Mouse (Mus musculus): Measurements from ENCODE around the gene 1110025L11Rik. TPM values are rescaled to one million over a fixed set of nuclear protein-coding genes. Genes with fewer than 3 reads are reported as not detected.
"Not testable (repeated sequence)": the region's sequence is repeated elsewhere in the genome, so short reads cannot be mapped to it uniquely, and the experiment has no call there.

The 1110025L11Rik gene
- polyA plus RNA-seq (2015; fragmentation: Nextera tagmentation; extraction: Ambion mirVana), result not detected in 2 replicates

DNA sequence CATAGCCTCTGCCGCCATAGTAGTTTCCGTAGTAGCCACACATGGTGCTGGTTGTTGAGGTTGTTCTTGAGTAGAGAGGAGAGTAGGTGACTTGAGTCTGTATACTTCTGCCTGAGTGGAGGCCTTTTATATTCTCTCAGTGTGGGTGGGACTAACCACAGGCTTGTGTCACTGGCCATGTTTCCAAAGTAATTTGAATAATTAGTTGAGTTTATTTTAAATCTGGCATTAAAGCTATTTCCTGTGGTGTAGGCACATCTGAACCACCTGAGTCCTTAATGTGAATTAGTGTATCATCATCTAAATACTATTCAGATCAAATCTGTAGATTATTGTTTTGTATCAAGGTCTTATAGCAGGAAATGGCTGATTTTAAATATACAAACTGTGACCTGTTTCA, at the start of gene 1110025L11Rik:
Gene 1110025L11Rik, minus strand, starts transcription at position 101 of the 400 bp plus-strand sequence.
- H3K4me1 ChIP-seq (replicated peaks; ENCODE audit: control insufficient read depth, insufficient read depth, low read length); H3K27ac ChIP-seq (ENCODE audit: low read depth, low read length); H3K9me3 ChIP-seq (ENCODE audit: control insufficient read depth); H3K36me3 ChIP-seq (ENCODE audit: control insufficient read depth, insufficient read depth); H3K4me3 ChIP-seq (ENCODE audit: low read depth, low read length); H3K9ac ChIP-seq (ENCODE audit: low read depth, low read length); ATAC-seq; H3K27me3 ChIP-seq (replicated peaks; ENCODE audit: control insufficient read depth, insufficient read depth, low read length); H3K4me2 ChIP-seq (replicated peaks; ENCODE audit: low read depth): not testable (repeated sequence)
- WGBS, result no CpG with 5 or more reads among the region's 2 CpGs

DNA sequence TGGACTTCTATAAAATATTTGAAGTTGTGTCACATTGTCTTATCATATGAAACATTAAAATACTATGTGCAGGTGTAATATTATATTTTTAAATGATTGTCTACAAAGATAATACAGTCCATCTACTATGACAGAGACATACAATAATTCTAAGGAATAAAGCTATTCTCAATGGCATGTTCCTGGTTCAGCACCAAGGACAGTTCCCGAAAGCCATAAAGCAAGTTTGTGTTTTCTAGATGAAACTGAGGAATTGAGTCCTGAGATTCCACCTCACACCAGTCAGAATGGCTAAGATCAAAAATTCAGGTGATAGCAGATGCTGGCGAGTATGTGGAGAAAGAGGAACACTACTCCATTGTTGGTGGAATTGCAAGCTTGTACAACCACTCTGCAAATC, 7.2 kb upstream of the 1110025L11Rik start:
- H3K4me1 ChIP-seq (replicated peaks; ENCODE audit: control insufficient read depth, insufficient read depth, low read length); H3K9me3 ChIP-seq (ENCODE audit: control insufficient read depth); H3K36me3 ChIP-seq (ENCODE audit: control insufficient read depth, insufficient read depth); H3K4me2 ChIP-seq (replicated peaks; ENCODE audit: low read depth); H3K4me3 ChIP-seq (ENCODE audit: low read depth, low read length); H3K27ac ChIP-seq (ENCODE audit: low read depth, low read length); H3K9ac ChIP-seq (ENCODE audit: low read depth, low read length); H3K27me3 ChIP-seq (replicated peaks; ENCODE audit: control insufficient read depth, insufficient read depth, low read length); ATAC-seq: not testable (repeated sequence)
- WGBS, result 72% methylated on average over 2 of the region's 2 CpGs

DNA sequence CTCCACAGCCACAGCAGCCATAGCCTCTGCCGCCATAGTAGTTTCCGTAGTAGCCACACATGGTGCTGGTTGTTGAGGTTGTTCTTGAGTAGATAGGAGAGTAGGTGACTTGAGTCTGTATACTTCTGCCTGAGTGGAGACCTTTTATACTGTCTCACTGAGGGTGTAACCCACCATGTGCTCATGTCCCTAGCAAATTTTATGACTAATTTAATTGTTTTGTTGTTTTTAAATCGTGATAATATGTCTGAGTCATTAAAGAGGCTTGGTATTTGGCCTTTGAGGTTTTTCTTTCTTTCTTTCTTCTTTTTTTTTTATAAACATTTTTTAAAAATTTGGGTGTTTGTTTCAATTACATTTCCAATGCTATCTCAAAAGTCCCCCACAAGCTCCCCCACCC, 16.0 kb downstream of the 1110025L11Rik start, which contains the start of gene Krtap6-5:
Gene Krtap6-5, minus strand, starts transcription at position 101 of the 400 bp plus-strand sequence.
- no peak for TF ChIP-seq CTCF (IDR thresholded peaks at IDR 0.05; ENCODE audit: low read depth)
- WGBS, result 77% methylated on average over 3 of the region's 3 CpGs
- Histone ChIP-seq H3K4me3 (ENCODE audit: low read depth, low read length) (no peak within 1 kb of the TSS), H3K27ac (ENCODE audit: low read depth, low read length) (no peak within 1 kb of the TSS), H3K36me3 (ENCODE audit: control insufficient read depth, insufficient read depth) (no peaks in the 10 kb centered on the region), H3K9ac (ENCODE audit: low read depth, low read length) (no peak within 1 kb of the TSS), H3K27me3 (replicated peaks; ENCODE audit: control insufficient read depth, insufficient read depth, low read length) (no peaks in the 10 kb centered on the region), H3K4me2 (replicated peaks; ENCODE audit: low read depth) (no peak within 1 kb of the TSS), H3K4me1 (replicated peaks; ENCODE audit: control insufficient read depth, insufficient read depth, low read length) (no peaks in the 10 kb centered on the region), H3K9me3 (ENCODE audit: control insufficient read depth) (no peaks in the 10 kb centered on the region)
- no peak for ATAC-seq

- not testable (repeated sequence) for H3K9me3 ChIP-seq (ENCODE audit: control insufficient read depth); H3K4me3 ChIP-seq (ENCODE audit: low read depth, low read length); ATAC-seq; H3K36me3 ChIP-seq (ENCODE audit: control insufficient read depth, insufficient read depth); H3K27ac ChIP-seq (ENCODE audit: low read depth, low read length); H3K27me3 ChIP-seq (replicated peaks; ENCODE audit: control insufficient read depth, insufficient read depth, low read length); H3K4me2 ChIP-seq (replicated peaks; ENCODE audit: low read depth); H3K9ac ChIP-seq (ENCODE audit: low read depth, low read length); H3K4me1 ChIP-seq (replicated peaks; ENCODE audit: control insufficient read depth, insufficient read depth, low read length)
- WGBS, result 89% methylated on average over 2 of the region's 4 CpGs
Measured at GRCm38 (mm10) chr16:89041372-89041771, 22.4 kb downstream of the 1110025L11Rik start, which contains the start of gene Gm10228. Gene Gm10228, minus strand, starts transcription at chr16:89041472.

GRCm38 (mm10) chr16:89031399-89031798, 32.4 kb downstream of the 1110025L11Rik start, which contains the start of gene Krtap6-1:
Gene Krtap6-1, plus strand, starts transcription at chr16:89031699.
- H3K4me3 ChIP-seq (ENCODE audit: low read depth, low read length); H3K27me3 ChIP-seq (replicated peaks; ENCODE audit: control insufficient read depth, insufficient read depth, low read length); H3K9me3 ChIP-seq (ENCODE audit: control insufficient read depth); H3K4me2 ChIP-seq (replicated peaks; ENCODE audit: low read depth); H3K36me3 ChIP-seq (ENCODE audit: control insufficient read depth, insufficient read depth); H3K27ac ChIP-seq (ENCODE audit: low read depth, low read length); H3K9ac ChIP-seq (ENCODE audit: low read depth, low read length); H3K4me1 ChIP-seq (replicated peaks; ENCODE audit: control insufficient read depth, insufficient read depth, low read length); ATAC-seq: not testable (repeated sequence)
- 96% methylated on average over 3 of the region's 3 CpGs for WGBS

DNA sequence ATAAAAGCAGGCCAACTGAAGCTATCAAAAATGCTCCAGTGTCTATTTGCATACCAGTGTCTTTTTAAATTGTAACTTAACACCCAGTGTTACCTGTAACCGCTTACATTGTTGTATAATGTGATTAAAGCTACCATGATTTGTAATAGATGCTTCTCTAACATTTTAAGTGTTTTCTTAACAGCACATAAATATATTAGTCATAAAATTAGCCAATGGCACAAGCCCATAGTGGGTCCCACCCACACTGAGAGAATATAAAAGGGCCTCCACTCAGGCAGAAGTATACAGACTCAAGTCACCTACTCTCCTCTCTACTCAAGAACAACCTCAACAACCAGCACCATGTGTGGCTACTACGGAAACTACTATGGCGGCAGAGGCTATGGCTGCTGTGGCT, 48.8 kb downstream of the 1110025L11Rik start, which contains the start of gene Gm10229:
Gene Gm10229, plus strand, starts transcription at position 301 of the 400 bp plus-strand sequence.
- H3K27me3 ChIP-seq (replicated peaks; ENCODE audit: control insufficient read depth, insufficient read depth, low read length); ATAC-seq; H3K4me3 ChIP-seq (ENCODE audit: low read depth, low read length); H3K4me1 ChIP-seq (replicated peaks; ENCODE audit: control insufficient read depth, insufficient read depth, low read length); H3K9ac ChIP-seq (ENCODE audit: low read depth, low read length); H3K4me2 ChIP-seq (replicated peaks; ENCODE audit: low read depth); H3K9me3 ChIP-seq (ENCODE audit: control insufficient read depth); H3K36me3 ChIP-seq (ENCODE audit: control insufficient read depth, insufficient read depth); H3K27ac ChIP-seq (ENCODE audit: low read depth, low read length): not testable (repeated sequence)
- 90% methylated on average over 1 of the region's 3 CpGs for WGBS

DNA sequence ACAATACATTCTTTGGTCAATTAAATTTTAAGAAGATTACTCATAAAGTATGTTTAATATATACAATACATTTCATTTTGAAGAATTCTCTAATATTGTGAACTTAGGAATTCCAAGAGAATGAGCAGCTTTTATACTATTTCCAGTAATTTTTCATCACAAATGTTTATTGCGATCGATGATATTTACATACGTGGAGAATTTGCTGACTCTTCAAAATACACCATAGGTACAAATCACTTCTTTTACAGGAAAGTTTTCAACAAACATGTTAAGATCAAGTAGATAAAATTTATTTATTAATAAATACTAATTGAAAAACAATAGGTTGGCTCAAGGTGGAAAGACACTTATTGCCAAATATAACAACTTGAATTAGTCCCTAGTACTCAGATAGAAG, 49.8 kb downstream of the 1110025L11Rik start:
- no peak for TF ChIP-seq CTCF (IDR thresholded peaks at IDR 0.05; ENCODE audit: low read depth)
- WGBS, result 95% methylated on average over 3 of the region's 3 CpGs
- ATAC-seq, result no peak
- Histone ChIP-seq H3K4me1 (replicated peaks; ENCODE audit: control insufficient read depth, insufficient read depth, low read length) (no peaks in the 10 kb centered on the region), H3K27me3 (replicated peaks; ENCODE audit: control insufficient read depth, insufficient read depth, low read length) (no peaks in the 10 kb centered on the region), H3K9me3 (ENCODE audit: control insufficient read depth) (no peaks in the 10 kb centered on the region), H3K9ac (ENCODE audit: low read depth, low read length) (no peak overlapping the region), H3K36me3 (ENCODE audit: control insufficient read depth, insufficient read depth) (no peaks in the 10 kb centered on the region), H3K27ac (ENCODE audit: low read depth, low read length) (no peak overlapping the region), H3K4me3 (ENCODE audit: low read depth, low read length) (no peak overlapping the region), H3K4me2 (replicated peaks; ENCODE audit: low read depth) (no peak overlapping the region)

Other genes starting within 250 kb of the 1110025L11Rik start
- not detected in 2 replicates for gene Krtap15, start 243.8 kb downstream of the 1110025L11Rik start, polyA plus RNA-seq (2015; fragmentation: Nextera tagmentation; extraction: Ambion mirVana)
- gene Krtap14, start 237.9 kb downstream of the 1110025L11Rik start, polyA plus RNA-seq (2015; fragmentation: Nextera tagmentation; extraction: Ambion mirVana), result not detected in 2 replicates
- gene Krtap19-1, start 194.6 kb downstream of the 1110025L11Rik start, polyA plus RNA-seq (2015; fragmentation: Nextera tagmentation; extraction: Ambion mirVana), result not detected in 2 replicates
- gene Krtap19-2, start 189.7 kb downstream of the 1110025L11Rik start, polyA plus RNA-seq (2015; fragmentation: Nextera tagmentation; extraction: Ambion mirVana), result not detected in 2 replicates
- not detected in 2 replicates for gene Krtap19-3, start 186.0 kb downstream of the 1110025L11Rik start, polyA plus RNA-seq (2015; fragmentation: Nextera tagmentation; extraction: Ambion mirVana)
- gene Krtap19-4, start 178.9 kb downstream of the 1110025L11Rik start, polyA plus RNA-seq (2015; fragmentation: Nextera tagmentation; extraction: Ambion mirVana), result not detected in 2 replicates
- gene Krtap19-5, start 167.5 kb downstream of the 1110025L11Rik start, polyA plus RNA-seq (2015; fragmentation: Nextera tagmentation; extraction: Ambion mirVana), result not detected in 2 replicates
- not detected in 2 replicates for gene Krtap19-9b, start 131.7 kb downstream of the 1110025L11Rik start, polyA plus RNA-seq (2015; fragmentation: Nextera tagmentation; extraction: Ambion mirVana)
- not detected in 2 replicates for gene Krtap16-3, start 101.1 kb downstream of the 1110025L11Rik start, polyA plus RNA-seq (2015; fragmentation: Nextera tagmentation; extraction: Ambion mirVana)
- not detected in 2 replicates for gene Krtap22-2, start 53.2 kb downstream of the 1110025L11Rik start, polyA plus RNA-seq (2015; fragmentation: Nextera tagmentation; extraction: Ambion mirVana)
- gene Gm10229, start 48.7 kb downstream of the 1110025L11Rik start, polyA plus RNA-seq (2015; fragmentation: Nextera tagmentation; extraction: Ambion mirVana), result not detected in 2 replicates
- gene Krtap6-1, start 32.3 kb downstream of the 1110025L11Rik start, polyA plus RNA-seq (2015; fragmentation: Nextera tagmentation; extraction: Ambion mirVana), result not detected in 2 replicates
- gene Gm10228, start 22.5 kb downstream of the 1110025L11Rik start, polyA plus RNA-seq (2015; fragmentation: Nextera tagmentation; extraction: Ambion mirVana), result not detected in 2 replicates
- gene Krtap6-5, start 16.1 kb downstream of the 1110025L11Rik start, polyA plus RNA-seq (2015; fragmentation: Nextera tagmentation; extraction: Ambion mirVana), result not detected in 2 replicates
- gene Krtap6-3, start 20.0 kb upstream of the 1110025L11Rik start, polyA plus RNA-seq (2015; fragmentation: Nextera tagmentation; extraction: Ambion mirVana), result not detected in 2 replicates
- not detected in 2 replicates for gene Gm6358, start 76.8 kb upstream of the 1110025L11Rik start, polyA plus RNA-seq (2015; fragmentation: Nextera tagmentation; extraction: Ambion mirVana)
- gene Gm10061, start 87.1 kb upstream of the 1110025L11Rik start, polyA plus RNA-seq (2015; fragmentation: Nextera tagmentation; extraction: Ambion mirVana), result not detected in 2 replicates
- gene Gm9789, start 94.0 kb upstream of the 1110025L11Rik start, polyA plus RNA-seq (2015; fragmentation: Nextera tagmentation; extraction: Ambion mirVana), result not detected in 2 replicates
- gene Gm7735, start 105.5 kb upstream of the 1110025L11Rik start, polyA plus RNA-seq (2015; fragmentation: Nextera tagmentation; extraction: Ambion mirVana), result not detected in 2 replicates
- not detected in 2 replicates for gene 1110057P08Rik, start 110.7 kb upstream of the 1110025L11Rik start, polyA plus RNA-seq (2015; fragmentation: Nextera tagmentation; extraction: Ambion mirVana)
- not detected in 2 replicates for gene Krtap20-2, start 141.9 kb upstream of the 1110025L11Rik start, polyA plus RNA-seq (2015; fragmentation: Nextera tagmentation; extraction: Ambion mirVana)

Data from intestine, postnatal 0 days (tissue).